ENCODE assay signal across 22 mouse cellular contexts in the genomic region with DNA sequence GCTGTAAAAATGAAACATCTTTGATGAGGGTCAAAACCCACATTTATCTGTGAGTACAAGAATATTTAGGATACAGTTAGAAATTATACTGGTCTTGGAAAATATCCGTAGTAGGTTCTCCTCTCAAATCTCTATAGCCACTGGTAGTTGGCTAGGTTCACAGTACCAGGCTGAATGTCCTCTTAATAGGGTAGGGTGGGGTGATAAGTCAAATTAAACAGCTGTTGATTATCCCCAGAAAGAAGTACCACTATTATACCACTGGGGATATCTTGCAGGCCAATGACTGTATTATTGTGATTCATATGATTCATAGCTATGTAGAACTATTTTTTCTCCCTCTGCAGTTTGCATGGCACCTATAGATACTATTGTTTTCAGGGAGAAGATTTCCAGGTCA.
A peak's percentile ranks its signal among the peaks of the same experiment; 100 is the strongest.
DNase-seq lines count a peak whose midpoint lies in the region; ATAC-seq and TF ChIP-seq lines count a peak whose summit lies in the region.
"Had no signal": no experiment of that assay in that cellular context is flagged by ENCODE, and none has a peak within 500 bp of the region (broad histone marks: within the 10 kb centered on the region; RNA-seq: fewer than 3 reads in every experiment).

No protein-coding gene starts in this region.

- H3K4me3 ChIP-seq in lung, embryonic 15.5 days: no peak overlapping the region
- no peak overlapping the region for H3K4me3 ChIP-seq in stomach, embryonic 15.5 days (replicated peaks)
- no peak overlapping the region for H3K4me3 ChIP-seq in stomach, postnatal 0 days (ENCODE audit: low read depth, low read length)
- no peak overlapping the region for H3K4me3 ChIP-seq in intestine, embryonic 16.5 days (ENCODE audit: low read length)
- H3K4me3 ChIP-seq: embryonic facial prominence, embryonic 13.5 days; embryonic facial prominence, embryonic 15.5 days; erythroblast, embryonic 14.5 days; forebrain, embryonic 10.5 days; forebrain, embryonic 12.5 days had no signal

- no peak for TF ChIP-seq EP300 in stomach, postnatal 0 days (optimal IDR thresholded peaks at IDR 0.05)

- ATAC-seq in lung, embryonic 15.5 days (ENCODE audit: borderline replicate concordance, extremely low read depth, low FRiP score, low TSS enrichment): no peak
- no peak for ATAC-seq in stomach, embryonic 15.5 days (ENCODE audit: insufficient read depth, low FRiP score, low read depth)
- ATAC-seq in stomach, postnatal 0 days (ENCODE audit: low FRiP score, low TSS enrichment): no peak
- peak; percentile 52 for ATAC-seq in intestine, embryonic 16.5 days
- ATAC-seq: forebrain, embryonic 14.5 days had no signal

- DNase-seq in lung, postnatal 4 days: no peak
- DNase-seq in stomach, postnatal 0 days (ENCODE audit: low spot score): no peak
- DNase-seq in urinary bladder, postnatal 36 days (ENCODE audit: low spot score in 2 of 2): no peak
- DNase-seq: adrenal gland, adult 2 months; adrenal gland, postnatal 10 days; adrenal gland, postnatal 25 days; cerebellum, adult 11 months; cerebellum, adult 18-20 months; cerebellum, adult 8-10 months; cerebellum, adult 9-11 months; cerebellum, postnatal 14 days; cerebellum, postnatal 36 days; embryo, embryonic 11 days had no signal

- no peaks in the 10 kb centered on the region for H3K36me3 ChIP-seq in lung, embryonic 15.5 days
- H3K36me3 ChIP-seq in stomach, embryonic 15.5 days: no peaks in the 10 kb centered on the region
- H3K36me3 ChIP-seq in stomach, postnatal 0 days (ENCODE audit: control insufficient read depth, insufficient read depth, low read length): no peaks in the 10 kb centered on the region
- H3K36me3 ChIP-seq in intestine, embryonic 16.5 days (ENCODE audit: control insufficient read depth, insufficient read depth, low read length): no peaks in the 10 kb centered on the region
- H3K36me3 ChIP-seq: embryonic facial prominence, embryonic 13.5 days; embryonic facial prominence, embryonic 15.5 days; forebrain, embryonic 10.5 days; forebrain, embryonic 12.5 days had no signal

- no peak overlapping the region for H3K9ac ChIP-seq in lung, embryonic 15.5 days
- no peak overlapping the region for H3K9ac ChIP-seq in stomach, embryonic 15.5 days
- H3K9ac ChIP-seq in stomach, postnatal 0 days (ENCODE audit: low read length): no peak overlapping the region
- H3K9ac ChIP-seq in intestine, embryonic 16.5 days (ENCODE audit: low read depth, low read length): no peak overlapping the region
- H3K9ac ChIP-seq: embryonic facial prominence, embryonic 13.5 days; embryonic facial prominence, embryonic 15.5 days; forebrain, embryonic 12.5 days had no signal

- H3K9me3 ChIP-seq in lung, embryonic 15.5 days: no peaks in the 10 kb centered on the region
- no peaks in the 10 kb centered on the region for H3K9me3 ChIP-seq in stomach, embryonic 15.5 days
- H3K9me3 ChIP-seq in stomach, postnatal 0 days (ENCODE audit: control insufficient read depth, low read length): no peaks in the 10 kb centered on the region
- H3K9me3 ChIP-seq in intestine, embryonic 16.5 days (ENCODE audit: control insufficient read depth, low read length): no peaks in the 10 kb centered on the region
- H3K9me3 ChIP-seq: embryonic facial prominence, embryonic 13.5 days; embryonic facial prominence, embryonic 15.5 days; forebrain, embryonic 10.5 days; forebrain, embryonic 12.5 days had no signal

- WGBS in lung, embryonic 15.5 days: 65% methylated on average over 1 of the region's 1 CpGs
- 87% methylated on average over 1 of the region's 1 CpGs for WGBS in stomach, embryonic 15.5 days
- 71% methylated on average over 1 of the region's 1 CpGs for WGBS in stomach, postnatal 0 days
- WGBS in intestine, embryonic 16.5 days: 70% methylated on average over 1 of the region's 1 CpGs

- H3K27me3 ChIP-seq in lung, embryonic 15.5 days: no peaks in the 10 kb centered on the region
- H3K27me3 ChIP-seq in stomach, embryonic 15.5 days (replicated peaks): no peaks in the 10 kb centered on the region
- no peaks in the 10 kb centered on the region for H3K27me3 ChIP-seq in stomach, postnatal 0 days (ENCODE audit: control insufficient read depth, insufficient read depth, low read length)
- H3K27me3 ChIP-seq in intestine, embryonic 16.5 days (replicated peaks; ENCODE audit: control insufficient read depth, insufficient read depth, low read length): no peaks in the 10 kb centered on the region
- H3K27me3 ChIP-seq: embryonic facial prominence, embryonic 13.5 days; embryonic facial prominence, embryonic 15.5 days; forebrain, embryonic 12.5 days had no signal

- H3K27ac ChIP-seq in lung, embryonic 15.5 days: peak overlapping the region; percentile 41
- peak overlapping the region; percentile 57; the same call in 1 of the 2 replicates for H3K27ac ChIP-seq in stomach, embryonic 15.5 days
- no peak overlapping the region for H3K27ac ChIP-seq in stomach, postnatal 0 days (replicated peaks)
- H3K27ac ChIP-seq in intestine, embryonic 16.5 days (ENCODE audit: low read length): no peak overlapping the region
- H3K27ac ChIP-seq: embryonic facial prominence, embryonic 13.5 days; embryonic facial prominence, embryonic 15.5 days; forebrain, embryonic 10.5 days; forebrain, embryonic 12.5 days had no signal

- no peaks in the 10 kb centered on the region for H3K4me1 ChIP-seq in lung, embryonic 15.5 days
- no peaks in the 10 kb centered on the region for H3K4me1 ChIP-seq in stomach, embryonic 15.5 days
- H3K4me1 ChIP-seq in stomach, postnatal 0 days (replicated peaks; ENCODE audit: control insufficient read depth, insufficient read depth): no peaks in the 10 kb centered on the region
- 0 out of 2 replicates have a peak, but pooled peaks cover 3% of the 10 kb centered on the region for H3K4me1 ChIP-seq in intestine, embryonic 16.5 days (ENCODE audit: control insufficient read depth, insufficient read depth, low read length)
- H3K4me1 ChIP-seq: embryonic facial prominence, embryonic 13.5 days; embryonic facial prominence, embryonic 15.5 days; forebrain, embryonic 10.5 days; forebrain, embryonic 12.5 days had no signal

- no peak for TF ChIP-seq CTCF in stomach, postnatal 0 days (IDR thresholded peaks at IDR 0.05; ENCODE audit: low read depth)

- H3K4me2 ChIP-seq in lung, embryonic 15.5 days: no peak overlapping the region
- no peak overlapping the region for H3K4me2 ChIP-seq in stomach, embryonic 15.5 days
- H3K4me2 ChIP-seq in stomach, postnatal 0 days (replicated peaks; ENCODE audit: low read depth): no peak overlapping the region
- H3K4me2 ChIP-seq in intestine, embryonic 16.5 days (ENCODE audit: low read depth, low read length): no peak overlapping the region
- H3K4me2 ChIP-seq: embryonic facial prominence, embryonic 13.5 days; embryonic facial prominence, embryonic 15.5 days; forebrain, embryonic 12.5 days had no signal

Comparison
In these comparisons a context has a peak if more than half of its experiments do, and no peak if none do; other contexts are left out.
1. H3K27ac ChIP-seq: peak in lung, embryonic 15.5 days (single experiment) and stomach, embryonic 15.5 days (single experiment); none in stomach, postnatal 0 days (single experiment) and intestine, embryonic 16.5 days (single experiment).